Mouse (Mus musculus) embryonic facial prominence, embryonic 14.5 days (tissue): ENCODE results near the gene Pax2. TPM values are rescaled to one million over a fixed set of nuclear protein-coding genes. Genes with fewer than 3 reads are reported as not detected.
A peak's percentile ranks its signal among the peaks of the same experiment; 100 is the strongest.

Experiments used
- ATAC-seq: fragments of 200-750 bp; cut with Nextera tagmentation; 2 replicates; pipeline ENCODE4 v1.8.0; 2017; ENCODE audit warnings: low read depth, moderate number of reproducible peaks, moderate TSS enrichment
- DNase-seq: peaks from one replicate; pipeline ENCODE4 v3.0.0-alpha.2; 2015; ENCODE audit warnings: low spot score
- H3K27ac ChIP-seq: fragments of 300-500 bp; sonication (generic); replicated peaks from 2 replicates; pipeline ENCODE4 v1.5.1; 2014; ENCODE audit warnings: low read depth, mild to moderate bottlenecking, low read length, moderate library complexity
- H3K27me3 ChIP-seq: fragments of 300-500 bp; sonication (generic); replicated peaks from 2 replicates; pipeline ENCODE4 v1.6.1; 2014; ENCODE audit warnings: low read length; ENCODE audit not compliant: control insufficient read depth, insufficient read depth
- H3K36me3 ChIP-seq: fragments of 300-500 bp; sonication (generic); 2 replicates; pipeline ENCODE4 v1.6.1; 2014; ENCODE audit warnings: low read length, mixed read lengths; ENCODE audit not compliant: control insufficient read depth, insufficient read depth
- H3K4me1 ChIP-seq: fragments of 300-500 bp; sonication (generic); 2 replicates; pipeline ENCODE4 v1.6.1; 2014; ENCODE audit warnings: antibody characterized with exemption, low read length; ENCODE audit not compliant: control insufficient read depth, insufficient read depth
- H3K4me2 ChIP-seq: fragments of 300-500 bp; sonication (generic); 2 replicates; pipeline ENCODE4 v1.6.1; 2014; ENCODE audit warnings: low read depth, mild to moderate bottlenecking, low read length, moderate library complexity, mixed read lengths
- H3K4me3 ChIP-seq: fragments of 300-500 bp; sonication (generic); 2 replicates; pipeline ENCODE4 v1.5.1; 2014; ENCODE audit warnings: low read depth, mild to moderate bottlenecking, low read length
- H3K9ac ChIP-seq: fragments of 300-500 bp; sonication (generic); 2 replicates; pipeline ENCODE4 v1.6.1; 2014; ENCODE audit warnings: low read depth, mild to moderate bottlenecking, low read length, moderate library complexity, mixed read lengths
- H3K9me3 ChIP-seq: fragments of 300-500 bp; sonication (generic); 2 replicates; pipeline ENCODE4 v1.6.1; 2016; ENCODE audit warnings: low read length; ENCODE audit not compliant: control insufficient read depth
- WGBS: fragments of 180-500 bp; shearing (Covaris S2); extraction: QIAGEN DNeasy Blood & Tissue Kit; methylation state at CpG from one replicate; pipeline ENCODE4 v1.1.7; 2014; 5-methylcytosine and 5-hydroxymethylcytosine counted together
- polyA plus RNA-seq: library from polyadenylated mRNA; unstranded; fragments of >200 nt; fragmentation: Nextera tagmentation; extraction: Ambion mirVana; gene quantifications from 2 replicates; pipeline ENCODE4 v1.2.1, GENCODE M21; 2014

Gene Pax2
- polyA plus RNA-seq, 1 experiment from 2014 or later: 0.22 TPM

GRCm38 (mm10) chr19:44745741-44746140 lies 10.1 kb upstream of the Pax2 start:
- no peak for ATAC-seq
- no peak for DNase-seq

GRCm38 (mm10) chr19:44746541-44747024 lies 9.3 kb upstream of the Pax2 start:
- no peaks in the 10 kb centered on the region for H3K9me3 ChIP-seq
- H3K4me2 ChIP-seq: peak overlapping the region; percentile 41
- WGBS: 2% methylated on average over 27 of the region's 42 CpGs
- no peaks in the 10 kb centered on the region for H3K36me3 ChIP-seq
- ATAC-seq (peak; percentile 44; the same call in 1 of the 2 replicates), DNase-seq (no peak)
- H3K4me1 ChIP-seq: 0 out of 2 replicates have a peak, but pooled peaks cover 2% of the 10 kb centered on the region
- no peak overlapping the region for H3K27ac ChIP-seq
- peaks cover 100% of the 10 kb centered on the region for H3K27me3 ChIP-seq
- H3K9ac ChIP-seq: no peak overlapping the region
- H3K4me3 ChIP-seq: peak overlapping the region; percentile 25

More at GRCm38 (mm10) chr19:44745741-44746140, 10.1 kb upstream of the Pax2 start:
- WGBS: 4% methylated on average over 6 of the region's 6 CpGs
- H3K4me2 ChIP-seq: no peak overlapping the region
- H3K4me1 ChIP-seq: 0 out of 2 replicates have a peak, but pooled peaks cover 2% of the 10 kb centered on the region
- no peak overlapping the region for H3K9ac ChIP-seq
- peaks cover 100% of the 10 kb centered on the region for H3K27me3 ChIP-seq
- no peaks in the 10 kb centered on the region for H3K9me3 ChIP-seq
- H3K4me3 ChIP-seq: no peak overlapping the region
- H3K36me3 ChIP-seq: no peaks in the 10 kb centered on the region
- H3K27ac ChIP-seq: no peak overlapping the region

GRCm38 (mm10) chr19:44747471-44747870 lies 8.4 kb upstream of the Pax2 start:
- no peak overlapping the region for H3K4me2 ChIP-seq
- ATAC-seq (no peak), DNase-seq (no peak)
- H3K9ac ChIP-seq: no peak overlapping the region
- H3K27me3 ChIP-seq: peaks cover 100% of the 10 kb centered on the region
- WGBS: 8% methylated on average over 4 of the region's 4 CpGs
- H3K4me1 ChIP-seq: 0 out of 2 replicates have a peak, but pooled peaks cover 2% of the 10 kb centered on the region
- no peak overlapping the region for H3K4me3 ChIP-seq
- H3K27ac ChIP-seq: no peak overlapping the region
- H3K36me3 ChIP-seq: no peaks in the 10 kb centered on the region
- no peaks in the 10 kb centered on the region for H3K9me3 ChIP-seq

- Histone ChIP-seq H3K4me2 (no peak overlapping the region), H3K9me3 (no peaks in the 10 kb centered on the region), H3K36me3 (no peaks in the 10 kb centered on the region), H3K9ac (no peak overlapping the region), H3K27ac (no peak overlapping the region), H3K4me3 (no peak overlapping the region), H3K4me1 (0 out of 2 replicates have a peak, but pooled peaks cover 2% of the 10 kb centered on the region), H3K27me3 (peaks cover 100% of the 10 kb centered on the region)
- WGBS: 4% methylated on average over 5 of the region's 5 CpGs
- ATAC-seq (no peak), DNase-seq (no peak)
These were observed 7.6 kb upstream of the Pax2 start for GRCm38 (mm10) chr19:44748271-44748670.

- ATAC-seq (no peak), DNase-seq (no peak)
- Histone ChIP-seq H3K27me3 (peaks cover 100% of the 10 kb centered on the region), H3K4me3 (no peak overlapping the region), H3K36me3 (no peaks in the 10 kb centered on the region), H3K27ac (no peak overlapping the region), H3K4me2 (no peak overlapping the region), H3K9me3 (no peaks in the 10 kb centered on the region), H3K4me1 (0 out of 2 replicates have a peak, but pooled peaks cover 2% of the 10 kb centered on the region), H3K9ac (no peak overlapping the region)
- WGBS: 2% methylated on average over 17 of the region's 18 CpGs
These were observed 6.5 kb upstream of the Pax2 start for GRCm38 (mm10) chr19:44749061-44749990.

- peak; percentile 51 for DNase-seq
These were observed 5.5 kb upstream of the Pax2 start for GRCm38 (mm10) chr19:44750051-44751041.

GRCm38 (mm10) chr19:44751042-44751441 lies 4.8 kb upstream of the Pax2 start:
- H3K9ac ChIP-seq: no peak overlapping the region
- ATAC-seq: no peak
- peaks cover 100% of the 10 kb centered on the region for H3K27me3 ChIP-seq
- DNase-seq: no peak
- H3K4me3 ChIP-seq: no peak overlapping the region
- H3K36me3 ChIP-seq: no peaks in the 10 kb centered on the region
- no peak overlapping the region for H3K27ac ChIP-seq
- H3K4me2 ChIP-seq: no peak overlapping the region
- under 1% methylated on average over 9 of the region's 9 CpGs for WGBS
- H3K9me3 ChIP-seq: no peaks in the 10 kb centered on the region
- H3K4me1 ChIP-seq: 0 out of 2 replicates have a peak, but pooled peaks cover 2% of the 10 kb centered on the region

More at GRCm38 (mm10) chr19:44750051-44751041, 5.5 kb upstream of the Pax2 start:
- Histone ChIP-seq H3K27me3 (peaks cover 100% of the 10 kb centered on the region), H3K4me3 (peak overlapping the region; percentile 15; the same call in 1 of the 2 replicates), H3K9me3 (no peaks in the 10 kb centered on the region), H3K36me3 (no peaks in the 10 kb centered on the region), H3K9ac (no peak overlapping the region; the same call in 1 of the 2 replicates), H3K4me2 (peak overlapping the region; percentile 10; the same call in 1 of the 2 replicates), H3K27ac (no peak overlapping the region), H3K4me1 (0 out of 2 replicates have a peak, but pooled peaks cover 2% of the 10 kb centered on the region)
- 0 out of 2 replicates have a peak, but pooled peaks have one; percentile 42 for ATAC-seq
- under 1% methylated on average over 41 of the region's 42 CpGs for WGBS

- H3K9me3 ChIP-seq: no peaks in the 10 kb centered on the region
- H3K27ac ChIP-seq: no peak overlapping the region
- peaks cover 100% of the 10 kb centered on the region for H3K27me3 ChIP-seq
- no peak overlapping the region for H3K4me2 ChIP-seq
- no peaks in the 10 kb centered on the region for H3K36me3 ChIP-seq
- no peak overlapping the region for H3K9ac ChIP-seq
- DNase-seq (no peak), ATAC-seq (no peak)
- WGBS: 3% methylated on average over 3 of the region's 3 CpGs
- H3K4me3 ChIP-seq: no peak overlapping the region
- H3K4me1 ChIP-seq: 0 out of 2 replicates have a peak, but pooled peaks cover under 1% of the 10 kb centered on the region
These were observed 4.3 kb upstream of the Pax2 start for GRCm38 (mm10) chr19:44751551-44751950.
